8 mouse cellular contexts compared by ENCODE assay signal in the genomic region with DNA sequence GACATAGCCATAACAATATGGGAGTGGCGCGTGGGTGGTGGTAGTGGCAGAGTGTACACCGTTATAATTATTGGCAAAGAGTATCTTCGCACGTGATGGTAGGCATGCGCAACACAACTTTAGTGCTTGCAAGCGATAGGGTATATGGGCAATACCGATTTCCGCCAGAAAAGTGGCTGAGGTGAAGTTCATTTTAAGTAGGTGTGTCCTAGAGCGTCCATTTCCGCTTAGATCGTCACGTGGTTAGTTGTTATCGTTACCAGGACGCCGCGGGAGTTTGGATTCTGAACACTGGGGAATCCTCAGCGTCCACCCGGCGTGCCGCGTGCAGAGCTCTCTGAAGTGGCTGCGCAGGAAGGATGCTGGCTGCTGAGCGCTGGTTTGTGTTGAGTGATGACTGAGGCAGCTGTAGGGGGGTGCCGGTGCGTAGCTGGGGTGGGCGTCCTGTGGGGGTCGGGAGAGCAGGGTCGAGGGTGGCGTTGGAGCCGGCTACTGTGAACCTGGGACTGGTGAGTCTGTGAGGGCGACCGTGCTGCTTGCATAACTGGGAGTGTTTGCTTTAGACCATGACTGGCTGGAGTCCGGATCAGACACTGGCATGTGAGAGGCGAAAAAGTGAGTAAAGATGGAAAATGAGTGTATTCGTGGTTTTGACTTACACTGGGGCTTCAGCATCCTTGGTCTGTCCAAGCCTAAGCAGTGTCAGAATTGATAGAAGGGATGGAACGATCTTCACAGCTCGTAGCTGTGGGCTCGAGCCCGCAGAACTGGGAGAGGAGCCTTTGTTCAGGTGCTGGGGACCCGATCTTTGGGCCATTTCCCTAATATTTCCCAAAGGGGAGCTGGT. TPM values are rescaled to one million over a fixed set of nuclear protein-coding genes. Genes with fewer than 3 reads are reported as not detected.
DNase-seq lines count a peak whose midpoint lies in the region; ATAC-seq and TF ChIP-seq lines count a peak whose summit lies in the region.

A gene (plus strand): TSS at position 274 of the 847 bp plus-strand sequence.

- peak; percentile 38 for TF ChIP-seq CTCF in layer of hippocampus, adult 2 months (conservative IDR thresholded peaks at IDR 0.05)
- no peak for TF ChIP-seq CTCF in liver, postnatal 0 days (IDR thresholded peaks at IDR 0.05; ENCODE audit: low read depth)
- TF ChIP-seq CTCF in thymus, adult 2 months (IDR thresholded peaks at IDR 0.05; ENCODE audit: borderline replicate concordance, control insufficient read depth, extremely low read depth, insufficient read depth, low read length, poor library complexity) = no peak

- no peaks in the 10 kb centered on the region for H3K27me3 ChIP-seq in hindbrain, embryonic 10.5 days (ENCODE audit: insufficient read depth, poor library complexity, severe bottlenecking)
- no peaks in the 10 kb centered on the region for H3K27me3 ChIP-seq in liver, postnatal 0 days (ENCODE audit: insufficient read depth, low read length)
- H3K27me3 ChIP-seq in neural tube, embryonic 13.5 days = no peaks in the 10 kb centered on the region
- H3K27me3 ChIP-seq in thymus, adult 2 months (ENCODE audit: control insufficient read depth, insufficient read depth, low read length) = no peaks in the 10 kb centered on the region

- peak within 1 kb of the TSS; percentile 74 for H3K4me2 ChIP-seq in liver, postnatal 0 days (ENCODE audit: low read depth, low read length)
- peak within 1 kb of the TSS; percentile 63 for H3K4me2 ChIP-seq in neural tube, embryonic 13.5 days

- no peaks in the 10 kb centered on the region for H3K36me3 ChIP-seq in hindbrain, embryonic 10.5 days
- no peaks in the 10 kb centered on the region for H3K36me3 ChIP-seq in liver, postnatal 0 days (replicated peaks; ENCODE audit: insufficient read depth, low read length)
- no peaks in the 10 kb centered on the region for H3K36me3 ChIP-seq in neural tube, embryonic 13.5 days
- no peaks in the 10 kb centered on the region for H3K36me3 ChIP-seq in thymus, adult 2 months (ENCODE audit: control insufficient read depth, insufficient read depth, low read length)

- ATAC-seq in frontal cortex, adult (ENCODE audit: low TSS enrichment) = peak; percentile 91
- peak; percentile 91 for ATAC-seq in liver, postnatal 0 days
- ATAC-seq in neural tube, embryonic 13.5 days (ENCODE audit: low read depth) = peak; percentile 84

- no peak within 1 kb of the TSS for H3K9ac ChIP-seq in liver, postnatal 0 days (replicated peaks)
- H3K9ac ChIP-seq in neural tube, embryonic 13.5 days = peak within 1 kb of the TSS; percentile 58

- DNase-seq in CD8-positive naive resting alpha-beta T cell, adult 2 months (ENCODE audit: low read depth in 2 of 2, low spot score in 2 of 2) = peak; percentile 25 to 57
- DNase-seq in brain, adult 2 months (ENCODE audit: low read depth, low spot score) = peak; percentile 86
- DNase-seq in hindbrain, embryonic 10.5 days (ENCODE audit: low spot score) = peak; percentile 73
- DNase-seq in layer of hippocampus, adult 2 months (ENCODE audit: low spot score in 2 of 2) = peak; percentile 68 to 78
- peak; percentile 59 for DNase-seq in liver, postnatal 0 days
- peak; percentile 29 for DNase-seq in thymus, adult 2 months

- no peak for TF ChIP-seq POLR2A in thymus, adult 2 months (IDR thresholded peaks at IDR 0.05; ENCODE audit: control insufficient read depth, extremely low read depth, insufficient read depth, low read length, poor library complexity)

- TF ChIP-seq EP300 in liver, postnatal 0 days (IDR thresholded peaks at IDR 0.05; ENCODE audit: low read depth) = no peak

- no peaks in the 10 kb centered on the region for H3K9me3 ChIP-seq in hindbrain, embryonic 10.5 days
- no peaks in the 10 kb centered on the region for H3K9me3 ChIP-seq in liver, postnatal 0 days (ENCODE audit: low read length)
- H3K9me3 ChIP-seq in neural tube, embryonic 13.5 days = no peaks in the 10 kb centered on the region

- H3K27ac ChIP-seq in hindbrain, embryonic 10.5 days = peak within 1 kb of the TSS; percentile 23; the same call in 1 of the 2 replicates
- H3K27ac ChIP-seq in layer of hippocampus, adult 2 months = no peak within 1 kb of the TSS
- H3K27ac ChIP-seq in liver, postnatal 0 days (ENCODE audit: low read depth) = no peak within 1 kb of the TSS
- no peak within 1 kb of the TSS for H3K27ac ChIP-seq in neural tube, embryonic 13.5 days (replicated peaks)
- no peak within 1 kb of the TSS for H3K27ac ChIP-seq in thymus, adult 2 months (ENCODE audit: control insufficient read depth, insufficient read depth, low read length)

- WGBS in hindbrain, embryonic 10.5 days = 15% methylated on average over 41 of the region's 41 CpGs
- WGBS in liver, postnatal 0 days (ENCODE audit: insufficient replicate concordance) = 16% methylated on average over 41 of the region's 41 CpGs
- 18% methylated on average over 41 of the region's 41 CpGs for WGBS in neural tube, embryonic 13.5 days
- 21% methylated on average over 41 of the region's 41 CpGs for WGBS in thymus, adult 2 months

- H3K4me1 ChIP-seq in hindbrain, embryonic 10.5 days (replicated peaks) = peaks cover 15% of the 10 kb centered on the region
- peaks cover 11% of the 10 kb centered on the region for H3K4me1 ChIP-seq in liver, postnatal 0 days (ENCODE audit: insufficient read depth)
- peaks cover 11% of the 10 kb centered on the region; the same call in 1 of the 2 replicates for H3K4me1 ChIP-seq in neural tube, embryonic 13.5 days (replicated peaks)
- peaks cover 4% of the 10 kb centered on the region; the same call in 1 of the 2 replicates for H3K4me1 ChIP-seq in thymus, adult 2 months (replicated peaks; ENCODE audit: control insufficient read depth, insufficient read depth, low read length)

- peak within 1 kb of the TSS; percentile 64 for H3K4me3 ChIP-seq in hindbrain, embryonic 10.5 days
- H3K4me3 ChIP-seq in layer of hippocampus, adult 2 months = peak within 1 kb of the TSS; percentile 56
- H3K4me3 ChIP-seq in liver, postnatal 0 days (ENCODE audit: low read depth, low read length) = peak within 1 kb of the TSS; percentile 19; the same call in 1 of the 2 replicates
- peak within 1 kb of the TSS; percentile 35 for H3K4me3 ChIP-seq in neural tube, embryonic 13.5 days
- H3K4me3 ChIP-seq in thymus, adult 2 months (ENCODE audit: control insufficient read depth, insufficient read depth, low read length) = no peak within 1 kb of the TSS

RNA-seq across cellular contexts. Expression of the gene that starts here (rescaled TPM):
- polyA plus RNA-seq in hindbrain, embryonic 10.5 days (2016; fragmentation: Nextera tagmentation; extraction: Ambion mirVana) = 0.76 and 1.1 TPM in 2 replicates
- total RNA-seq in layer of hippocampus, adult 2 months (2021) = under 1 TPM in 1 of 2 experiments, not detected in 1; 0.27 TPM
- not detected in 2 replicates for polyA plus RNA-seq in liver, postnatal 0 days (2015; fragmentation: Nextera tagmentation; extraction: Ambion mirVana)
- polyA plus RNA-seq in neural tube, embryonic 13.5 days (2015; fragmentation: Nextera tagmentation; extraction: Ambion mirVana) = 0.29 and 0.32 TPM in 2 replicates
- 0.07 and 0.08 TPM in 2 replicates for polyA plus RNA-seq in thymus, adult 2 months (2012; rRNA removed)

Comparison
In these comparisons a context has a peak if more than half of its experiments do, and no peak if none do; other contexts are left out.
1. Peak in DNase-seq and H3K4me3 ChIP-seq in layer of hippocampus, adult 2 months; RNA of the gene not detected or under 1 TPM.
2. Peak in DNase-seq, ATAC-seq, H3K4me3 ChIP-seq and H3K4me2 ChIP-seq in liver, postnatal 0 days; RNA of the gene not detected or under 1 TPM.
3. Peak in ATAC-seq, H3K4me3 ChIP-seq, H3K9ac ChIP-seq and H3K4me2 ChIP-seq in neural tube, embryonic 13.5 days; RNA of the gene not detected or under 1 TPM.
4. Peak in DNase-seq in thymus, adult 2 months; RNA of the gene not detected or under 1 TPM.
5. DNase-seq: peak in every context shown above with its lines; median percentile 86 in brain, adult 2 months; 73 in hindbrain, embryonic 10.5 days; 73 in layer of hippocampus, adult 2 months; 59 in liver, postnatal 0 days; 41 in CD8-positive naive resting alpha-beta T cell, adult 2 months; 29 in thymus, adult 2 months.